ENCODE assay signal across 8 mouse cellular contexts in genomic region chr2:120403986-120404822, GRCm38 (mm10). TPM values are rescaled to one million over a fixed set of nuclear protein-coding genes. Genes with fewer than 3 reads are reported as not detected.
DNase-seq lines count a peak whose midpoint lies in the region; ATAC-seq lines count a peak whose summit lies in the region.

TSS of gene Tmem87a (minus strand) at chr2:120404113.

- H3K4me1 ChIP-seq in hindbrain, embryonic 11.5 days (replicated peaks; ENCODE audit: control insufficient read depth, insufficient read depth, low read length): 0 out of 2 replicates have a peak, but pooled peaks cover 2% of the 10 kb centered on the region

- peak; percentile 94 for DNase-seq in Muller cell, postnatal 12 days (ENCODE audit: inconsistent ontology term)
- DNase-seq in cerebellum, adult 9-11 months: peak; percentile 97
- DNase-seq in frontal cortex, adult 2 months (ENCODE audit: extremely low spot score in 1 of 2, low spot score in 1 of 2): peak; percentile 94 to 99
- DNase-seq in hindbrain, embryonic 11.5 days (ENCODE audit: low spot score): peak; percentile 98
- peak; percentile 92 to 93 for DNase-seq in layer of hippocampus, postnatal 10 days (ENCODE audit: low spot score in 2 of 2)
- peak; percentile 98 for DNase-seq in lung, postnatal 10 days
- peak; percentile 91 for DNase-seq in ovary, postnatal 36 days (ENCODE audit: low spot score)
- DNase-seq in thymus, postnatal 25 days: peak; percentile 96

- H3K9ac ChIP-seq in hindbrain, embryonic 11.5 days (ENCODE audit: low read depth, low read length): peak within 1 kb of the TSS; percentile 78

- no peaks in the 10 kb centered on the region for H3K36me3 ChIP-seq in hindbrain, embryonic 11.5 days (ENCODE audit: control insufficient read depth, insufficient read depth, low read length)

- no peaks in the 10 kb centered on the region for H3K9me3 ChIP-seq in hindbrain, embryonic 11.5 days (ENCODE audit: control insufficient read depth, low read length)

- peak within 1 kb of the TSS; percentile 84 for H3K4me2 ChIP-seq in hindbrain, embryonic 11.5 days (replicated peaks; ENCODE audit: low read depth, low read length)

- H3K27ac ChIP-seq in hindbrain, embryonic 11.5 days (ENCODE audit: low read depth, low read length): peak within 1 kb of the TSS; percentile 87

- ATAC-seq in hindbrain, embryonic 11.5 days (ENCODE audit: low FRiP score): peak; percentile 99

- H3K27me3 ChIP-seq in hindbrain, embryonic 11.5 days (ENCODE audit: control insufficient read depth, insufficient read depth, low read length): no peaks in the 10 kb centered on the region

- WGBS in hindbrain, embryonic 11.5 days: 2% methylated on average over 34 of the region's 34 CpGs

- H3K4me3 ChIP-seq in hindbrain, embryonic 11.5 days (ENCODE audit: low read depth, low read length): peak within 1 kb of the TSS; percentile 74

RNA-seq across cellular contexts. Expression of gene Tmem87a, which starts in this region (rescaled TPM):
- 23.2 and 24.1 TPM in 2 replicates for polyA plus RNA-seq in frontal cortex, adult 2 months (2012; rRNA removed)
- polyA plus RNA-seq in hindbrain, embryonic 11.5 days (2014; fragmentation: Nextera tagmentation; extraction: Ambion mirVana): 11.9 and 17.0 TPM in 2 replicates
- 10 to 100 TPM; 31.4 to 34.1 TPM for total RNA-seq in layer of hippocampus, postnatal 10 days (2021)

Comparison
In these comparisons a context has a peak if more than half of its experiments do, and no peak if none do; other contexts are left out.
1. Peak in every context shown above with its lines: DNase-seq, ATAC-seq, H3K4me3 ChIP-seq and H3K27ac ChIP-seq.